Mouse (Mus musculus): ENCODE measurements at regions not wholly inside any gene's neighbourhood (a gene's known extent, or its start where the extent isn't known, plus 50 kb on each side); places are given as distances from the start of the nearest gene placed in this dataset.

- no peak for TF ChIP-seq CTCF (IDR thresholded peaks at IDR 0.05; ENCODE audit: extremely low read depth, insufficient read length, insufficient replicate concordance, low read depth, low read length)
- TF ChIP-seq POLR2A (IDR thresholded peaks at IDR 0.05; ENCODE audit: low read depth, low read length): no peak
Observed at GRCm38 (mm10) chr5:101169074-101169473, 323.6 kb downstream of the Gpat3 start.
